10 mouse cellular contexts compared by ENCODE assay signal in the genomic region with DNA sequence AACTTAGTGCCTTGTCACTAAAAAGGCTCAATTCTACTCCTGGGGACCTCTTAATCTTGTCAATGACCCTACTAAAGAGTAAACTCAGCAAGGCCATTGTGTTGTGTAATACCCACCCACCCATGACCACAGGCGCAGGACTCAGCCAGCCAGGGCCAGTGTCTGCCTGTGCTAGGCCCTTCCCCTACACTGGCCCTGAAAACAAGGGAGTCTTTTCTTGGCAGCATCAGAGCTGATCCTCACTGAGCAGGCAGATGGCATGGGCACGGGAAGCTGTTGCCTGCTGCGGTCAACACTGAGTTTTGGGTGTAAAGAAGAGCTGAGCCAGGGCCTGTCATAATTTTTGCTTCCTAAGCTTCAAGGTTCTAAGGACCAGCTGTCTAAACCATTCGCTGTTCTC. TPM values are rescaled to one million over a fixed set of nuclear protein-coding genes. Genes with fewer than 3 reads are reported as not detected.
DNase-seq lines count a peak whose midpoint lies in the region; ATAC-seq and TF ChIP-seq lines count a peak whose summit lies in the region.
"Had no signal": no experiment of that assay in that cellular context is flagged by ENCODE, and none has a peak within 500 bp of the region (broad histone marks: within the 10 kb centered on the region; RNA-seq: fewer than 3 reads in every experiment).

No protein-coding gene starts in this region.

- WGBS in hindbrain, embryonic 13.5 days, result 58% methylated on average over 4 of the region's 4 CpGs
- 67% methylated on average over 4 of the region's 4 CpGs for WGBS in hindbrain, embryonic 12.5 days
- WGBS in hindbrain, postnatal 0 days, result 28% methylated on average over 4 of the region's 4 CpGs
- 92% methylated on average over 4 of the region's 4 CpGs for WGBS in thymus, adult 2 months

- peak; percentile 79 for DNase-seq in Muller cell, postnatal 12 days (ENCODE audit: inconsistent ontology term)
- DNase-seq in hindbrain, postnatal 0 days (ENCODE audit: low spot score), result peak; percentile 68
- no peak for DNase-seq in thymus, adult 2 months
- DNase-seq in thymus, postnatal 10 days (ENCODE audit: low spot score in 2 of 2), result no peak
- no peak for DNase-seq in urinary bladder, postnatal 25 days (ENCODE audit: low spot score)

- no peak for TF ChIP-seq POLR2A in thymus, adult 2 months (IDR thresholded peaks at IDR 0.05; ENCODE audit: control insufficient read depth, extremely low read depth, insufficient read depth, low read length, poor library complexity)

- peaks cover 34% of the 10 kb centered on the region for H3K36me3 ChIP-seq in hindbrain, embryonic 13.5 days
- peaks cover 5% of the 10 kb centered on the region; the same call in 1 of the 2 replicates for H3K36me3 ChIP-seq in hindbrain, embryonic 12.5 days
- H3K36me3 ChIP-seq in hindbrain, postnatal 0 days (ENCODE audit: insufficient read depth, low read length), result peaks cover 10% of the 10 kb centered on the region; the same call in 1 of the 2 replicates
- no peaks in the 10 kb centered on the region for H3K36me3 ChIP-seq in thymus, adult 2 months (ENCODE audit: control insufficient read depth, insufficient read depth, low read length)

- peaks cover 12% of the 10 kb centered on the region for H3K4me1 ChIP-seq in hindbrain, embryonic 13.5 days (replicated peaks)
- peaks cover 5% of the 10 kb centered on the region for H3K4me1 ChIP-seq in hindbrain, embryonic 12.5 days
- H3K4me1 ChIP-seq in hindbrain, postnatal 0 days (ENCODE audit: insufficient read depth, low read length), result peaks cover 13% of the 10 kb centered on the region
- H3K4me1 ChIP-seq in thymus, adult 2 months (replicated peaks; ENCODE audit: control insufficient read depth, insufficient read depth, low read length), result peaks cover 5% of the 10 kb centered on the region

- no peak overlapping the region for H3K9ac ChIP-seq in hindbrain, embryonic 13.5 days
- H3K9ac ChIP-seq in hindbrain, embryonic 12.5 days, result no peak overlapping the region
- H3K9ac ChIP-seq in hindbrain, postnatal 0 days (replicated peaks; ENCODE audit: low read length), result no peak overlapping the region
- H3K9ac ChIP-seq: lung, embryonic 15.5 days had no signal

- no peaks in the 10 kb centered on the region for H3K9me3 ChIP-seq in hindbrain, embryonic 13.5 days
- no peaks in the 10 kb centered on the region for H3K9me3 ChIP-seq in hindbrain, embryonic 12.5 days (replicated peaks)
- no peaks in the 10 kb centered on the region for H3K9me3 ChIP-seq in hindbrain, postnatal 0 days (ENCODE audit: low read length)
- H3K9me3 ChIP-seq: lung, embryonic 15.5 days had no signal

- no peak for ATAC-seq in hindbrain, embryonic 13.5 days (ENCODE audit: low FRiP score)
- ATAC-seq in hindbrain, embryonic 12.5 days (ENCODE audit: low FRiP score), result no peak
- ATAC-seq in cerebellum, adult (ENCODE audit: insufficient number of reproducible peaks, low FRiP score, low TSS enrichment), result peak; percentile 60
- ATAC-seq in hindbrain, postnatal 0 days, result peak; percentile 76

- no peak for TF ChIP-seq CTCF in hindbrain, postnatal 0 days (IDR thresholded peaks at IDR 0.05; ENCODE audit: low read depth)
- TF ChIP-seq CTCF in thymus, adult 2 months (IDR thresholded peaks at IDR 0.05; ENCODE audit: borderline replicate concordance, control insufficient read depth, extremely low read depth, insufficient read depth, low read length, poor library complexity), result no peak

- H3K27ac ChIP-seq in hindbrain, embryonic 13.5 days, result peak overlapping the region; percentile 45
- H3K27ac ChIP-seq in hindbrain, embryonic 12.5 days, result no peak overlapping the region
- H3K27ac ChIP-seq in hindbrain, postnatal 0 days, result peak overlapping the region; percentile 77
- H3K27ac ChIP-seq in thymus, adult 2 months (ENCODE audit: control insufficient read depth, insufficient read depth, low read length), result no peak overlapping the region
- H3K27ac ChIP-seq: lung, embryonic 15.5 days had no signal

- no peak overlapping the region for H3K4me2 ChIP-seq in hindbrain, embryonic 13.5 days
- H3K4me2 ChIP-seq in hindbrain, embryonic 12.5 days (replicated peaks), result no peak overlapping the region
- no peak overlapping the region for H3K4me2 ChIP-seq in hindbrain, postnatal 0 days (ENCODE audit: low read depth, low read length)
- H3K4me2 ChIP-seq: lung, embryonic 15.5 days had no signal

- H3K4me3 ChIP-seq in hindbrain, embryonic 13.5 days, result no peak overlapping the region
- no peak overlapping the region for H3K4me3 ChIP-seq in hindbrain, embryonic 12.5 days
- no peak overlapping the region for H3K4me3 ChIP-seq in hindbrain, postnatal 0 days (ENCODE audit: low read length)
- H3K4me3 ChIP-seq in thymus, adult 2 months (ENCODE audit: control insufficient read depth, insufficient read depth, low read length), result no peak overlapping the region
- H3K4me3 ChIP-seq: lung, embryonic 15.5 days had no signal

- no peaks in the 10 kb centered on the region for H3K27me3 ChIP-seq in hindbrain, embryonic 13.5 days
- 0 out of 2 replicates have a peak, but pooled peaks cover 6% of the 10 kb centered on the region for H3K27me3 ChIP-seq in hindbrain, embryonic 12.5 days
- no peaks in the 10 kb centered on the region for H3K27me3 ChIP-seq in hindbrain, postnatal 0 days (ENCODE audit: insufficient read depth, low read length)
- H3K27me3 ChIP-seq in thymus, adult 2 months (ENCODE audit: control insufficient read depth, insufficient read depth, low read length), result no peaks in the 10 kb centered on the region; the same call in 1 of the 2 replicates
- H3K27me3 ChIP-seq: CH12.LX had no signal

RNA-seq across cellular contexts. Expression of gene Map6d1, which starts 3.7 kb away (rescaled TPM):
- 2.9 and 3.1 TPM in 2 replicates for polyA plus RNA-seq in hindbrain, embryonic 13.5 days (2015; fragmentation: Nextera tagmentation; extraction: Ambion mirVana)
- polyA plus RNA-seq in hindbrain, embryonic 12.5 days (2016; fragmentation: Nextera tagmentation; extraction: Ambion mirVana), result 2.0 and 2.1 TPM in 2 replicates
- total RNA-seq in hindbrain, postnatal 0 days (2014; rRNA removed), result 12.4 and 16.3 TPM in 2 replicates
- 5.2 and 5.3 TPM in 2 replicates for polyA plus RNA-seq in hindbrain, postnatal 0 days (2015; fragmentation: Nextera tagmentation; extraction: Ambion mirVana)
- polyA plus RNA-seq in thymus, adult 2 months (2012; rRNA removed), result 0.11 and 0.13 TPM in 2 replicates

Comparison
In these comparisons a context has a peak if more than half of its experiments do, and no peak if none do; other contexts are left out.
1. ATAC-seq: peak in cerebellum, adult (single experiment) and hindbrain, postnatal 0 days (single experiment); none in hindbrain, embryonic 13.5 days (single experiment) and hindbrain, embryonic 12.5 days (single experiment).
2. H3K27ac ChIP-seq: peak in hindbrain, embryonic 13.5 days (single experiment) and hindbrain, postnatal 0 days (single experiment); none in hindbrain, embryonic 12.5 days (single experiment) and thymus, adult 2 months (single experiment).
3. DNase-seq: peak in Muller cell, postnatal 12 days (single experiment) and hindbrain, postnatal 0 days (single experiment); none in thymus, adult 2 months (single experiment), thymus, postnatal 10 days (0 of 2) and urinary bladder, postnatal 25 days (single experiment).